11 mouse cellular contexts compared by ENCODE assay signal in the genomic region with DNA sequence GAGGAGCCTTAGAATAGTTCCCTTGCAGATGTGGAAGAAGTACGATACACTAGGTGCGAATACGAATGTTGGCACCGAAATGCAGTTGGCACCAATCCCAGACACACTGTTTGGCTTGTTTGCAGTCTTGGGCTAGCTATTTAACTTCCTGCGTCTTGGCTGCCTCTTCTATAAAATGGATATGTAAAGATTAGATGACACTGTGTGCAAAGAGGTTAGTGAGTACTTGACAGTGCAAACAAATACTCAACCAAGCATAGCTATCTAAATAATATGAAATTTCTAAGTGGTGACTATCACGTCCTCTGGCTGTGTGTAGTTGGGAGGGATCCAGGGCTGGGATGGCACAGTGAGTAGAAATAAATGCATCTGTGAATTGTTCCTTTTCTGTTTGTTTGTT.
DNase-seq lines count a peak whose midpoint lies in the region; ATAC-seq and TF ChIP-seq lines count a peak whose summit lies in the region.
"Had no signal": no experiment of that assay in that cellular context is flagged by ENCODE, and none has a peak within 500 bp of the region (broad histone marks: within the 10 kb centered on the region; RNA-seq: fewer than 3 reads in every experiment).

No protein-coding gene starts in this region.

- WGBS in forebrain, postnatal 0 days, result 33% methylated on average over 6 of the region's 6 CpGs
- WGBS in forebrain, embryonic 13.5 days, result 63% methylated on average over 6 of the region's 6 CpGs

- no peaks in the 10 kb centered on the region for H3K36me3 ChIP-seq in forebrain, postnatal 0 days (ENCODE audit: insufficient read depth)
- H3K36me3 ChIP-seq in forebrain, embryonic 13.5 days (ENCODE audit: poor library complexity, severe bottlenecking), result no peaks in the 10 kb centered on the region
- H3K36me3 ChIP-seq: forebrain, embryonic 15.5 days; midbrain, embryonic 12.5 days had no signal

- H3K27ac ChIP-seq in forebrain, postnatal 0 days (ENCODE audit: low read depth, low read length), result no peak overlapping the region
- H3K27ac ChIP-seq in forebrain, embryonic 13.5 days, result no peak overlapping the region
- H3K27ac ChIP-seq: forebrain, embryonic 15.5 days; midbrain, embryonic 12.5 days had no signal

- no peaks in the 10 kb centered on the region for H3K4me1 ChIP-seq in forebrain, postnatal 0 days (ENCODE audit: insufficient read depth)
- no peaks in the 10 kb centered on the region for H3K4me1 ChIP-seq in forebrain, embryonic 13.5 days
- H3K4me1 ChIP-seq: forebrain, embryonic 15.5 days; midbrain, embryonic 12.5 days had no signal

- peak; percentile 42; the same call in 1 of the 2 replicates for ATAC-seq in forebrain, postnatal 0 days
- no peak for ATAC-seq in forebrain, embryonic 13.5 days
- ATAC-seq: forebrain, embryonic 15.5 days had no signal

- peak; percentile 54 for DNase-seq in forebrain, postnatal 0 days
- DNase-seq in urinary bladder, postnatal 14 days (ENCODE audit: low spot score), result peak; percentile 81
- DNase-seq in urinary bladder, postnatal 10 days (ENCODE audit: low spot score), result no peak
- DNase-seq in lung, postnatal 14 days, result peak; percentile 73
- no peak for DNase-seq in retina, embryonic 14.5 days (ENCODE audit: low spot score)
- no peak for DNase-seq in liver
- no peak for DNase-seq in spleen, postnatal 10 days (ENCODE audit: low spot score in 2 of 2)

- no peaks in the 10 kb centered on the region for H3K9me3 ChIP-seq in forebrain, postnatal 0 days (ENCODE audit: low read length)
- no peaks in the 10 kb centered on the region for H3K9me3 ChIP-seq in forebrain, embryonic 13.5 days (replicated peaks)
- H3K9me3 ChIP-seq: forebrain, embryonic 15.5 days; midbrain, embryonic 12.5 days had no signal

- H3K9ac ChIP-seq in forebrain, postnatal 0 days, result no peak overlapping the region
- H3K9ac ChIP-seq in forebrain, embryonic 13.5 days, result no peak overlapping the region
- H3K9ac ChIP-seq: forebrain, embryonic 15.5 days; midbrain, embryonic 12.5 days had no signal

- TF ChIP-seq CTCF in forebrain, postnatal 0 days (IDR thresholded peaks at IDR 0.05; ENCODE audit: low read depth), result no peak

- H3K4me2 ChIP-seq in forebrain, postnatal 0 days (ENCODE audit: low read depth), result no peak overlapping the region
- H3K4me2 ChIP-seq in forebrain, embryonic 13.5 days, result no peak overlapping the region
- H3K4me2 ChIP-seq: forebrain, embryonic 15.5 days; midbrain, embryonic 12.5 days had no signal

- H3K4me3 ChIP-seq in forebrain, postnatal 0 days (ENCODE audit: low read depth, low read length), result no peak overlapping the region
- H3K4me3 ChIP-seq in forebrain, embryonic 13.5 days, result no peak overlapping the region
- H3K4me3 ChIP-seq: forebrain, embryonic 15.5 days; midbrain, embryonic 12.5 days had no signal

- H3K27me3 ChIP-seq in forebrain, postnatal 0 days (ENCODE audit: insufficient read depth, low read length), result no peaks in the 10 kb centered on the region
- no peaks in the 10 kb centered on the region for H3K27me3 ChIP-seq in forebrain, embryonic 13.5 days
- H3K27me3 ChIP-seq: CH12.LX; forebrain, embryonic 15.5 days; midbrain, embryonic 12.5 days had no signal

Comparison
In these comparisons a context has a peak if more than half of its experiments do, and no peak if none do; other contexts are left out.
1. DNase-seq: peak in forebrain, postnatal 0 days (single experiment), urinary bladder, postnatal 14 days (single experiment) and lung, postnatal 14 days (single experiment); none in urinary bladder, postnatal 10 days (single experiment), retina, embryonic 14.5 days (single experiment), liver (single experiment) and spleen, postnatal 10 days (0 of 2).